Mouse (Mus musculus) right cerebral cortex, postnatal 25 days (tissue): ENCODE measurements around the gene Tmem259.

ENCODE experiments used
- DNase-seq: peaks from one replicate; pipeline ENCODE4 v3.0.0; 2022

Gene Tmem259

DNA sequence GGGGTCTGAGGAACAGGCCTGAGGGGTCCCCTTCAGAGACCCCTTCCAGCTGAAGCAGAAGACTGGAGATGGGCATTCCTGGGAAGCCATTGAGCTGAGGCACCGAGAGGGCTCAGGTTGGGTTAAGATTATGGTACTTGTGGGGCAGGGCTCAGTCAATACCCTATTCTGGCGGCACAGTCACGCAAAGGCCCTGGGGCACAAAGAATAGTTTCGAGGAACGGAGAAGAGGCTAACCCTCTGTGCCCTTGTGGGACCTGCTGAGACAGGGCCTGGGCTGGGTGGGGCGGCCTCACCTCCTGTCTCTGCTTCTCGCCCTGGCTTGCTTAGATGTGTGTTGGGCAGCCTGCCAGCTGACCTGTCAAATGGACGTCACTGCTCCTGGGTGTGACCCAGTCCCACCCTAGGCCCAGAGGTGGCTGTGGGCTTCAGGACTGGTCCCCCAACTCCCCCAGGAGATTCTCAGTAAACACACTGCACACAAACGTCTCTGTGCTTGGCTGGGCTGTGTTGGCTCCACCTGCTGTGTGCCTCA is 50.9 kb downstream of the Tmem259 start:
- DNase-seq, result no peak

DNA sequence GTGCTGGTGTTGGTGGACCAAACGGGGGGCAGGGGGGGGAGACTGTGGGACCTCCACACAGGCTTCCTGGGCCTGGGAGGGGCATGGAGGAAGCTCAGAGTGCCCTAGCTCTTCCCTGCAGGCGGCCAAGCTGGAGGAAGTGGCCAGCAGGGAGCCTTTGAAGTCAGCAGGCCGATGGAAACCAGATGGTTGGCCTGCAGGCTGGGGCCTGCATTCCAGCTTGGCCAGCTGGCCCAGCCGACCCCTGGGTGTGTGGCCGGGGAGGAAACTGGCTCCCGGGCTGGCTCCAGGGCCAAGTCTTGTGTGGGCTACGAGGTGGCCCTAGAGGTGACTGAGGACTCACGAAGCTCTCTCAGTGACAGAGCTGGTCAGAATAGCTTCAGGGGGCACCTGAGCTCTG is 51.4 kb downstream of the Tmem259 start:
- DNase-seq, result no peak

GRCm38 (mm10) chr10:79931797-79932196 is 52.3 kb downstream of the Tmem259 start:
- DNase-seq, result no peak

- no peak for DNase-seq
Measured at GRCm38 (mm10) chr10:79930826-79931186, 53.3 kb downstream of the Tmem259 start.

DNA sequence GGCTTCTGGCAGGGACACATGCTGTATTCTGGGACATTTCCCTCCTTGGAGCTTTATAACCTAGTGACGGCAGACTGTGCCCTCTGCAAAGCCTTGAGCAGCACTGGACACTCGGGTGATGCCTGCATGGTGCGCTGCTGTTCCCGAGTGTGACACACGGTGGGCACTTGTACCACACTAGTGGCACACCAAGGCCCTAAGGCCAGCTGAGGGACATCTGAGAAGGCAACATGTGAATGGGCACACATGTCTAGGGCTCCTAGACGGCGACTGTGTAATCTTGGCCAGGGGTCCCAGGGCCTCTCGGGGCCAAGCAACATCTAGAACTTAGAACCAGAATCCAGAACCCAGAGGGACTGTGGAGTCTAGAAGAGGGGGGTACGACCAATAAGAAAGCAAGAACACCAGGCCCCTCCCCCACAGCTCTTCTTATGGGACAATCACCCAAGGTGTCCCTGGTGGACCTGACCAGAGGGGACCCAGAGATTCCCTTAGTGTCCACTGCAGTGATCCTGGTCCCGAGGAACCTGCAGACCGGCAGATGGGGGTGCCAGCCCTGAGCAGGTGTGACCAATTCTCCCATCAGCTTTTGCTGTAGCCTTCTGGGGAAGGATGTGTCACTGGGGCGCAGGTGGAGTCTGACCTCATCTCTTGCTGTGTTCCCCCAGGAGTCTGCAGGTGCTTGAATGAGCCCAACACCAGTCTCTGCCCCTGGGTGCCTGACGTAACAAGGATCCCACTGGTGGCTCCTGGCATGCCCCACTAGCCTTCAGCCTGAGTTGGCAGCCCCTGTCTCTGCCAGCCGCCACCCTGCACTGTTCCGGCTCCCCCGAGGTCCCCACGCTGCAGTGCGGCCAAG is 53.9 kb downstream of the Tmem259 start:
- DNase-seq, result no peak

- no peak for DNase-seq
Measured at GRCm38 (mm10) chr10:79928907-79929701, 55.0 kb downstream of the Tmem259 start.

DNA sequence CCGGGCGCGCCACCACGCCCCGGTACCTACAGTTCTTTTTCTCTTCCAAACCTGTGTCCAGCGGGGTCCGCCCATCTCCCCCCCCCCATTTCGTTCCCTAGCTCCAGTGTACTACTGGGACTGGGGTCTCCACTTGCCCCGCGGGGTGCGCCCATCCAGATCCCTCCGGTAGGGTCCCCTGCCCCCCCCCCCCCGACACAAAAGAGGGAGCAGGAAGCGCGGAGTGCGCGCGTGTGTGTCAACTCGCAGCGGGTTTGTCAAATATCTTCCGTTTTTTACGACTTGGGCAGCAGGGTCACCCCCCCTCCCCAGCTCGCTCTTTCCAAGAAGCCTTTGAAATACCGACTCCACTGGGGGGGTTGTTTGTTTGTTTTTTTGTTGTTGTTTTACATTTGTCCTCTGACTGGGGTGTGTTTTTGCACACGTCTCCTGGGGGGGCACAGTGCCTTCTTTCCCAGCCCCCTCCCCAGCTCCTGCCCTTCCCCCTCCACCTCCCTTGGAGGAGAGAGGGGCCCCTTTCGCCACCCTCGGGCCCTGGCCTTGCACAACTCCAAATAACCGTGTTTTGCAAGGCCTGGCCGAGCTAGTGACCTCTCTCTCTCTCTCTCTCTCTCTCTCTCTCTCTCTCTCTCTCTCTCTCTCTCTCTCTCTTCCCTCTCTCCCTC is 56.0 kb downstream of the Tmem259 start:
- DNase-seq, result no peak

DNA sequence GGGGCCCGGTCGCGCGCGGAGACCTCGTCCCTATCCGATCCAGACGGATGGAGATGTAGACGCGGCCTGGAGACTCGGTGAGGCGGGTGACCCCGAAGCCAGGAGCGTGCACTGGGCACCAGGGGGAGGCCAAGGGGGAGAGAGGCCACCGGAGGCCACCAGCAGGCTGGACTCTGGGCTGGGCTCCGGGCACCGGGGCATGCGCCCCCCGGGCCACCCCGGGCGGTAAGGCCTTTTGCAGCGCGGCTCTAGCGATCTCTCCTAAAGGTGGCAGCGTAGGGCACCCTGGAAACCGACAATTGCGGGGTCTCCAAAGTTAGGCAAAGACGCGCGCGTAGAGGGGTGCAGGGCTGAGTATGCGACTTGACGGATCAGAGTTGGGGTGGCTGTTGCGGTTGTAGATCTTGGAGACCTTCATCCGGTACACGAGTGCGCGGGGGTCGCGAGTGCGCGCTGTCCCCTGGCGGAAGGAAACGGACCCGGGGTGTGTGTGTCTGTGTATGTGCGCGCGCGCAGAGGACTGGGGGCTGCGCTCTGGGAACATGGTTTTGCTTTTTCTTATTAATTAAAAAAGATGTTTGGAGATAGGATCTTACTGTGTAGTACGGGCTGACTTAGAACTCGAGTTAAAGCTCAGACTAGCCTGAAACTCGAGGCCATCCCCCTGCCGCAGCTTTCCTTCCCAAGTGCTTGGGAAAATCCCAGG is 56.7 kb downstream of the Tmem259 start:
- DNase-seq, result peak; percentile 62

GRCm38 (mm10) chr10:79926491-79927323 is 57.4 kb downstream of the Tmem259 start, which contains the start of gene Arid3a:
Gene Arid3a (plus strand): TSS chr10:79927043.
- peak; percentile 88 for DNase-seq

DNA sequence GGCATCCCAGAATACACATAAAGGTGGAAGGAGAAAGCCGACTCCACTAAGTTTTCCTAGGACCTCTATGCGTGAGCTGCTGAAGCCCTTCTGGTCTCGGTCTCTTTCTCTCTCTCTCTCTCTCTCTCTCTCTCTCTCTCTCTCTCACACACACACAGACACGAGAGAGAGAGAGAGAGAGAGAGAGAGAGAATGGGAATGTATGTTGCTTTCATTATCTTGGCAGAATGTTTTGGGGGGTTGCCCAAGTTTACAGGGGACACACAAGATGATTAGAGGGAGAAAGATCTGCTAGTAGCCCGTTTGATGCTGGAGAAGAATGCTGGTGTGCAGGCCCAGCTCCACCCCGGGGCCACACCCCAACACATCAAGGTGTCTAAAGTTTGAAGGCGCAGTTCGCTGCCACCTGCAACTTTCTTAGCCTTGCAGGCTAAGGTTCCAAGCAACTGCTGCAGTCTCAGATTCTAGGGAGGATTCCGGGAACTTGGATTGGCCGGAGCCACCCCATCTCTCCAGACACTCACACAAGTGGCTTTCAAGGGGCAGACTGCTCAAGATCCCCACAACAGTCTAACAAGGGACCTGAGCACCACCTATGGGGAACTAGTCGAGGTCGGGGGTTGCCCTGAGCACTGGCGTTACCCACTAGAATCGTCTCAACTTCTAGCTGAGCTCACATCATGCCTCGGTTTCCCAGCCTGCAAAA is 58.2 kb downstream of the Tmem259 start:
- DNase-seq, result no peak

GRCm38 (mm10) chr10:79924998-79925784 is 58.9 kb downstream of the Tmem259 start:
- DNase-seq, result peak; percentile 91
